Mouse (Mus musculus): ENCODE measurements at regions not wholly inside any gene's neighbourhood (a gene's known extent, or its start where the extent isn't known, plus 50 kb on each side); places are given as distances from the start of the nearest gene placed in this dataset.
"Not testable (repeated sequence)": the region's sequence is repeated elsewhere in the genome, so short reads cannot be mapped to it uniquely, and the experiment has no call there.

- 55% methylated on average over 15 of the region's 15 CpGs for WGBS
- Histone ChIP-seq H3K9ac (no peak overlapping the region), H3K4me2 (replicated peaks) (no peak overlapping the region), H3K27ac (no peak overlapping the region), H3K27me3 (no peaks in the 10 kb centered on the region), H3K4me3 (no peak overlapping the region), H3K9me3 (no peaks in the 10 kb centered on the region), H3K36me3 (no peaks in the 10 kb centered on the region), H3K4me1 (peaks cover 8% of the 10 kb centered on the region)
- ATAC-seq (ENCODE audit: insufficient number of reproducible peaks, insufficient read depth, low FRiP score, low TSS enrichment): no peak
These were observed 53.6 kb upstream of the Dyrk2 start for GRCm38 (mm10) chr10:118923473-118924185.

GRCm38 (mm10) chr10:118922120-118922519, 52.1 kb upstream of the Dyrk2 start:
- H3K27ac ChIP-seq; ATAC-seq (ENCODE audit: insufficient number of reproducible peaks, insufficient read depth, low FRiP score, low TSS enrichment); H3K4me2 ChIP-seq (replicated peaks); H3K9me3 ChIP-seq; H3K36me3 ChIP-seq; H3K4me1 ChIP-seq; H3K9ac ChIP-seq; H3K27me3 ChIP-seq; H3K4me3 ChIP-seq: not testable (repeated sequence)

All from embryonic facial prominence, embryonic 12.5 days (tissue).